Mouse (Mus musculus) heart, postnatal 0 days (tissue): Measurements from ENCODE around the gene Fat3. TPM values are rescaled to one million over a fixed set of nuclear protein-coding genes. Genes with fewer than 3 reads are reported as not detected.

ENCODE experiments used
- ATAC-seq: fragments of 200-750 bp; cut with Nextera tagmentation; 2 replicates; pipeline ENCODE4 v1.8.0; 2017; ENCODE audit warnings: low read depth, moderate number of reproducible peaks, moderate library complexity; ENCODE audit not compliant: insufficient read depth
- DNase-seq: peaks from one replicate; pipeline ENCODE4 v3.0.0-alpha.2; 2016; ENCODE audit warnings: low spot score
- H3K27ac ChIP-seq: fragments of 300-500 bp; sonication (generic); 2 replicates; pipeline ENCODE4 v1.5.1; 2014; ENCODE audit warnings: low read depth, mild to moderate bottlenecking
- H3K27me3 ChIP-seq: fragments of 300-500 bp; sonication (generic); 2 replicates; pipeline ENCODE4 v1.6.1; 2014; ENCODE audit warnings: low read length, mixed read lengths; ENCODE audit not compliant: control insufficient read depth, insufficient read depth
- H3K36me3 ChIP-seq: fragments of 300-500 bp; sonication (generic); replicated peaks from 2 replicates; pipeline ENCODE4 v1.6.1; 2014; ENCODE audit warnings: low read length, mixed read lengths; ENCODE audit not compliant: control insufficient read depth, insufficient read depth
- H3K4me1 ChIP-seq: fragments of 300-500 bp; sonication (generic); 2 replicates; pipeline ENCODE4 v1.6.1; 2014; ENCODE audit warnings: antibody characterized with exemption; ENCODE audit not compliant: control insufficient read depth, insufficient read depth
- H3K4me2 ChIP-seq: fragments of 300-500 bp; sonication (generic); 2 replicates; pipeline ENCODE4 v1.6.1; 2014; ENCODE audit warnings: low read depth, mild to moderate bottlenecking, low read length, moderate library complexity
- H3K4me3 ChIP-seq: fragments of 300-500 bp; sonication (generic); 2 replicates; pipeline ENCODE4 v1.5.1; 2014; ENCODE audit warnings: low read depth, low read length
- H3K9ac ChIP-seq: fragments of 300-500 bp; sonication (generic); replicated peaks from 2 replicates; pipeline ENCODE4 v1.6.1; 2014; ENCODE audit warnings: low read depth, low read length, mixed read lengths
- H3K9me3 ChIP-seq: fragments of 300-500 bp; sonication (generic); replicated peaks from 2 replicates; pipeline ENCODE4 v1.6.1; 2016; ENCODE audit warnings: low read length; ENCODE audit not compliant: control insufficient read depth
- CTCF ChIP-seq: IDR thresholded peaks from 2 replicates; pipeline ENCODE4 v1.5.1; 2016; ENCODE audit warnings: antibody characterized with exemption, control low read depth, low read depth
- EP300 ChIP-seq: IDR thresholded peaks from 2 replicates; pipeline ENCODE4 v1.6.1; 2016; ENCODE audit warnings: antibody characterized with exemption, low read depth
- WGBS: fragments of 180-500 bp; shearing (Covaris S2); extraction: QIAGEN DNeasy Blood & Tissue Kit; methylation state at CpG from one replicate; pipeline ENCODE4 v1.1.7; 2014; 5-methylcytosine and 5-hydroxymethylcytosine counted together
- polyA plus RNA-seq: library from polyadenylated mRNA; unstranded; fragments of >200 nt; fragmentation: Nextera tagmentation; extraction: Ambion mirVana; gene quantifications from 2 replicates; pipeline ENCODE4 v1.2.1, GENCODE M21; 2015
- total RNA-seq: library from RNA; depleted of rRNA; stranded (reverse); fragments of >200 nt; gene quantifications from 2 replicates; pipeline ENCODE4 v1.2.3, GENCODE M21; 2014; ENCODE audit warnings: low replicate concordance

The Fat3 gene
- total and polyA plus RNA-seq, 2 experiments from 2014 or later = 0.19 to 2.4 TPM

DNA sequence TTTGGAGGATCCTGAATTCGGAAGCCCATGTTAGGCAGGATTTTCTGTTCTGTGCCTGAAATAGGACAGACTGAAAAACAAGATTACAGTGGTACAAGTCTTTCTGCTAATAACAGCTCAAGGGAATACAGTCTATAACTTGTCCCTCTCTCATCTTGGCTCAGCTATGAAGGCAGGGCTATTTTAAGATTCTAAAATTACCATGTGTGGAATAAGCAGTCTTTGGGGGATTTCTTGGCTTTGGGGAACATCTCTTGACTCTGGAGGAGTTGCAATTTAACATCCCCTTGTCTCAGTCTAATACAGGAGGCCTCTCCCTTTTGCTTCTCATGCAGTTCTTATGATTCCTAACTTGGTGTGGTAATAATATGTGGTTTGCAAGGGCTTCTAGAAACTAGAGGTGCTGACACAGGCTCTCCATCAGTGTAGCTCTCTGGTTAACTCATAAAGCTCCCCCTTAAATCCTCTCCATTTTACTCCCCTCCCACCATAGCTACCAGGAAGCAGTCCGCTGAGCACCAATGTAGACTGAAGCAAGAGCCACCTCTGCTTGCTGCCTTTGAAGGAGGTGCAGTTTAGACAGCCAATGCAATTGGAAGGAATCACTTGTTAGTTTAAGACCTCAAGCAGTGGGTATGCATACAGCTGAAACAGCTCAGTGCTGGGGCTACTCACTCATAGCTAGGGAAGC, 195.5 kb downstream of the Fat3 start:
- H3K36me3 ChIP-seq = no peaks in the 10 kb centered on the region
- H3K4me2 ChIP-seq = no peak overlapping the region
- DNase-seq (no peak), ATAC-seq (no peak)
- no peaks in the 10 kb centered on the region for H3K9me3 ChIP-seq
- TF ChIP-seq CTCF (no peak), EP300 (no peak)
- H3K4me3 ChIP-seq = no peak overlapping the region
- no peak overlapping the region for H3K9ac ChIP-seq
- no peak overlapping the region for H3K27ac ChIP-seq
- no peaks in the 10 kb centered on the region for H3K27me3 ChIP-seq
- WGBS = 68% methylated on average over 2 of the region's 2 CpGs
- peaks cover 10% of the 10 kb centered on the region; the same call in 1 of the 2 replicates for H3K4me1 ChIP-seq

DNA sequence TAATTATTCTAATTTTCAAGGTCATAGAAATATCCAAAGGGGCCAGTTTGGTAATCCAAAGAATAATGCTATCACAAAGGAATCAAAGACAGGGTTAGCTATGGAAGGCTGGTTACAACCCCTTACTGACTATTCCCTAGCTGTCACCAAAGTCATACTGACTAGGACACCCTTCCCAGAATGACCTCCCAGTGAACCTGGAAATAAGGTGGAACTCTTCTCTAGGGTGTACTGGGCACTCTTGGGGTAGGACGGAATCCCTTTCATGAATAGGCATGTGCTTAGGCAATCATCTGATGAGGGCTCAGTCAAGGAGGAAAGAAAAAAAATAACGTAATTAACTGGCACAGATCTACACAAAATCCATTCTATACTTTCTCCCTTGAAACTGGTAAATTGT, 196.1 kb downstream of the Fat3 start:
- ATAC-seq (no peak), DNase-seq (no peak)
- Histone ChIP-seq H3K27ac (no peak overlapping the region), H3K9ac (no peak overlapping the region), H3K4me1 (peaks cover 10% of the 10 kb centered on the region; the same call in 1 of the 2 replicates), H3K27me3 (no peaks in the 10 kb centered on the region), H3K36me3 (no peaks in the 10 kb centered on the region), H3K9me3 (no peaks in the 10 kb centered on the region), H3K4me3 (no peak overlapping the region), H3K4me2 (no peak overlapping the region)
- TF ChIP-seq EP300 = no peak
- no peak for TF ChIP-seq CTCF
- 65% methylated on average over 2 of the region's 2 CpGs for WGBS

DNA sequence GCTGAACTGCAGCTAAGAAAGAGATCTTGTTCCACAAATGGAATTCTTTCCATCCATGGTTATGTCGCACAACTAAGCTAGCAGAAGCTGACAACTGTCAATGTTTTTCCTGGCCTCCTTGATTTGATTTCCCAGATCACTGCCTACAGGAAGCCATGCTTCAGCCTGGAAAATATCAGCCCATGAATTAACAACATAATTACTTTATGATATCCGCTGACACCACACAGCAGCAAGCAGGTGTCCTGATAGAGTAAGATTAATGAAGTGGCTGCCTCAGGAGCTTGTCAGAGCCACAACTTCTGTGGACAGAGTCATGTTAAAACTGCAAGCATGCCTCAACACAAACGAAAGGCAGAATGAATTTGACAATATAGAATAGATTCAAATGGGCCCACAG, 198.6 kb downstream of the Fat3 start:
- TF ChIP-seq EP300 (no peak), CTCF (no peak)
- Histone ChIP-seq H3K9ac (no peak overlapping the region), H3K4me1 (peaks cover 10% of the 10 kb centered on the region; the same call in 1 of the 2 replicates), H3K4me3 (no peak overlapping the region), H3K9me3 (no peaks in the 10 kb centered on the region), H3K36me3 (no peaks in the 10 kb centered on the region), H3K27ac (no peak overlapping the region), H3K27me3 (no peaks in the 10 kb centered on the region), H3K4me2 (no peak overlapping the region)
- whole genome bisulfite sequencing = 19% methylated on average over 3 of the region's 3 CpGs
- ATAC-seq (no peak), DNase-seq (no peak)

- no peak for ATAC-seq
- Histone ChIP-seq H3K9ac (no peak overlapping the region), H3K4me2 (no peak overlapping the region), H3K36me3 (no peaks in the 10 kb centered on the region), H3K27me3 (no peaks in the 10 kb centered on the region), H3K9me3 (no peaks in the 10 kb centered on the region), H3K4me3 (no peak overlapping the region), H3K27ac (no peak overlapping the region), H3K4me1 (no peaks in the 10 kb centered on the region)
- no peak for DNase-seq
- TF ChIP-seq EP300 = no peak
- no peak for TF ChIP-seq CTCF
- 40% methylated on average over 3 of the region's 3 CpGs for WGBS
Measured at GRCm38 (mm10) chr9:16297935-16298334, 203.2 kb downstream of the Fat3 start.

DNA sequence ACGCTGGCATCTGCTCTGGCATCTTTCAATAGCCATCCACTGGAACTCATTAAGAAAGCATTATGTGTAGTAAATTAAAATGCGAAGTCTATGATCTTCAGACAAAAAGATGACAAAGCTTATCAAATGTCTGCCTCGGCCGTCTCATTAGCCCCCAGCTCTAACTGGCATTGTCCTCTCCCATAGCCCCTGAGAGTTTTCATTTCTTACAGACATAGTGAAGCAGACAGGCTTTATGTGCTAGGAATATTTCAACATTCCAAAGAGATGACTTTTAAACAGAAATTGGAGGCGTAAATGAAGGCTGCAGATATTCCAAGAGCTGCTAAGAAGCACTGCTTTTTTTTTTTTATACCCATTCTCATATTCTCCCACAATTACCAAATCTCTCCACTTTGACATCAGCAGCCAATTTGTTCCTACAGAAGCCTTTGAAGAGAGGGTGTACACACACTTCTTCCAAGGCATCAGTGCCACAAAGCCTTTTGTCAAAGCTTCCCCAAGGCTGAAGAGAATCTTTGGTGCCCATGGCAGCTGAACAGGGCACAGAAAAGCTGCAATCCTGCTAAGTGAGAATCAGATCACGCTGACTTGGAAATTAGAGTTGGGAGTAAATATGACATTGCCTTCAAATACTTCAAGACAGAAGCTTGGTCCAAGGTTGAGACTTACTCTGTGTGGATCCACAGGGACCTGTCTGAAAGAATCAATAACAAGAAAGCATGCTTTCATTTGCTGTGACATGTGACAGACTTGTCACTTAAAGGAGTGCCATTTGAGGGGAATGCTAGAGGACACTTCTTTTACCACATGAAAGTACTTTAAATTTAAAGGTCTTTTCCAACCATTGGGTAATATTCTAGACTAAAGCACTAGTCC, 206.9 kb downstream of the Fat3 start:
- Histone ChIP-seq H3K36me3 (no peaks in the 10 kb centered on the region), H3K4me3 (no peak overlapping the region), H3K4me1 (no peaks in the 10 kb centered on the region), H3K9ac (no peak overlapping the region), H3K4me2 (no peak overlapping the region), H3K9me3 (no peaks in the 10 kb centered on the region), H3K27ac (no peak overlapping the region), H3K27me3 (no peaks in the 10 kb centered on the region)
- 81% methylated on average over 6 of the region's 6 CpGs for WGBS
- DNase-seq = no peak
- no peak for ATAC-seq
- TF ChIP-seq EP300 = no peak
- TF ChIP-seq CTCF = no peak
